Mouse (Mus musculus) spleen, adult 12 weeks (tissue): ENCODE measurements around the gene Bbs2.
A peak's percentile ranks its signal among the peaks of the same experiment; 100 is the strongest.

Experiments
- DNase-seq: peaks from one replicate; pipeline ENCODE4 v3.0.0; 2022; ENCODE audit warnings: low spot score

The Bbs2 gene

DNA sequence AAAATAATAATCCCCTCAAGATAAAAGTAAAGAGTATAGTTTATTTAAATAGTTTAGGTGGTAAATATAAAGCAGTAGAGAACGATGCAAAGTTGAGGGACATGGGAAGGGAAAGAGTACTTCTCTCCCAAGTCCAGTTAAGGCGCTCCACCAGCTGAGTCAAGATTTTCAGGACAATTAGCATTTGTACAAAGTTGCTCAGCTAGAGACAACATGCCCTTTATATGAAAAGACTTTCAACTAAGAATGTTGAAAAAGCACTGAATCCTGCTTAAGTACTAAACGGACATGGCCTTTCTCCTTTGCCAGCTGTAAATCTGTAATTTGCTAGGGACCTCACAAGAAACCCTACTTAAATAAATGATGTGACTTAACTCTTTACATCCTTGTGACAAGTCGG lies 268 bp upstream of the Bbs2 start:
- no peak for DNase-seq

DNA sequence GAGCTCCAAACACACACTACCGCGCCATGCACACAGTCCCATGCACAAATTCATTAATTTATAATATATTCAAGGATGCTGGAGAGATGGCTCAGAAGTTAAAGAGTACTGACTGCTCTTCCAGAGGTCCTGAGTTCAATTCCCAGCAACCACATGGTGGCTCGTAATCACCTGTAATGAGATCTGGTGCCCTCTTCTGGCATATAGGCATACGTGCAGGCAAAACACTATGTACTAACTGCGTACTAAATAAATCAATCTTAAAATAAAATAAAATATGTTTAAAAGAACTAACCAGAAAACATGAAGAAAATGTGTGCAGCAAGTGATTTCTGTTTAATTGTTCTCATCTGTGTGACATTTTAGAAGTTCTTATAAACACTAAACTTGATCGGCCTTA lies 4.4 kb downstream of the Bbs2 start:
- DNase-seq = no peak

DNA sequence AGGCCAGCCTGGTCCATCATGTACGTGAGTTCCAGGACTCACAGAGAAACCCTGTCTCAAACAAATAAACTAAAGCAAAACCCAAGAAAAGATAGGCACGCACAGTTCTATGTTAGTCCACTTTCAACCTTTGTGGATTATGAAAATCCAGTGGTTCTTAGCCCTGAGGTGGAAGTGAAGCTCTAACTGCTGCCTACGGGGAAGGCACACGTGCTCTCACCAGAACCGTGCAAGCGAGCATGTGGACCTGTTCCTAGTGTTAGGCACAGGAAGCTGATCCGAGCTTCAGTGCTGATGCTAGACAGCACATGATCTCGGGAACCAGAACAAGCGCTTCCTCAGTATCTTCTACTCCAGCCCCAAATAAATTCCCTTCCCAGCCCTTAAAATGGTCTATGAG lies 5.9 kb downstream of the Bbs2 start:
- DNase-seq = no peak

DNA sequence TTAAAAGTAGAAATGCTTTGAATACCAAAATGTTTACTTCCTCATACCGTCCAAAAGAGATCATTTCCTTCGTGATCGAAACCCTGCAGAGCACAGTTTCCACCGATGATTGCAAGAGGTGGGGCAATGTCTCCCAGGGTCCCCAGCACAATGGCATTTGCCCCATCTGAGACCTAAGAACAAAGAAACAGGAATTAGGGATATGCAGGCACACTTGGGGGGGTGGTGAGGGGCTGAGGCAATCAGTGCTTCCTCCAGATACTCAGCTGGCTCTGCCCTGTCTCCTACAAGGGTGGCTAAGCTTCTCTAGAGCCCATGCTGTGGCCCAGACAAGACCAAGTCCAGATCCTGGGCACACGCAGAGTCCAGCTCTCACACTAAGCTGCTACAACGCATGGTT lies 9.0 kb downstream of the Bbs2 start:
- no peak for DNase-seq

DNA sequence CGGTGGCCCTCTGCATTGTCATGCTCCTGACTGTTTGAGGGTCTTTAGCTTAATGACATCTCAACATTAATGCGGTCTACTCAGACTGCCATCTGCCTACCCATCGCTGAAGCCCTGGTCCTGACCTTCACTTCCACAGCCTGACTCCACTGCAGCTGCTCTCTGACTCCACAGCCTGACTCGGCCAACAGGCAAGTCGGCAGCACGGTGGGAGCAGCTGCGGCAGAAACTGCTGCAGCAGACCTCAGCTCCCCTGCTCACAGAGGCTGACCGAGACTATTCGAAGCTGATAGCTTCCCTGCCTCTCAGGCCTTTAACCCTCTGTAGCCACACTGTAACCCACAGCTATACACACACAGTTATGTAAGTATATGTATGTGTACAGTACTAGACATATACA lies 10.8 kb downstream of the Bbs2 start:
- no peak for DNase-seq

DNA sequence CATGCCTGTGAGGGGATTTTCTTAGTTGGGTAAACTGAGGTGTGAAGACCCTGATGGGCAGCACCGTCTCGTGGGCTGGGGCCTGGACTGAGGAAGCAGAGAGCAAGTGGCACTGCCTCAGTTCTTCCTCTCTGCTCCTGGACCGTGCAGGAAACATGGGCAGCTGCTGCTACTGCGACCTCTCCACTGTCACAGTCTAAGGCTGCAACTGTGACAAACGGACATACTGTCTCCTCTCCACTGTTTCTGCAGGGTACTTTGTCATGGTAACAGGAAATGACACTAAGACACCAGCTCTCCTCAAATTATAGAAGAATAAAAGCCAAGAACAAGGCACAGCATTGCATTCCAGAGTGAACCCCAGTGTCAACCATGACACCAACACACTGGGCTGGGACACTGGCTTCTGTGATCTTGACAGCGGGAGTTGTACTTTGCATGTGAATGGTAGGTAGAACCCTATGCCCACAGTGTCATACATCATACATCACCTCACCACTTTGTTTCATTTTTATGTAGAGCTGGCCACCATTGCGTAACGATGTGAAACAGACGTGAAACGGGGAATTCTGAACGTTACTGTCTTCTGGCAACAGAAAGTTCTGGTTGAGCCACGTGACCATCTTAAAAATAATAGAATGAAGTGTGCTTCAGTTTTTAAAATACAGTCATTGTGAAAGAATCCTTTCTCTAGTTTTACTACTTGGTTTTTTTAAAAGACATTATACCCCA lies 22.1 kb downstream of the Bbs2 start:
- no peak for DNase-seq

DNA sequence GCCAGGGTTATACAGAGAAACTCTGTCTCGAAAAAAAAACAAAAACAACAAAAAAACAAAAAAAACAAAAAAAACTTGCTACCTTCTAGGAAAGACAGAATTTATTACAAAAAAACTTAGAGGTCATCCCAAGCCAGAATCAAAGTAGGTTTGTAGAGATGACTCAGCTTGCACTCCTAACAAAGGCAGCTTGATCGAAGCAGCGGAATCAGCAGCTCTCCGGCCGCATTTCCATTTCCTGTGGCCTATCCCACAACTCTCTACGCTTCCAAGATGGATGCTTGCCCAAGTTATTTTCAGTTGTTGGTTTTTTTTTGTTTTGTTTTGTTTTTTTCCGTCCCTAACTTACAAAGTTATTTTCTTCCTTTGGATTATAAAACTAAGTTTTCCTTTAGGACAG lies 29.9 kb downstream of the Bbs2 start:
- no peak for DNase-seq

DNA sequence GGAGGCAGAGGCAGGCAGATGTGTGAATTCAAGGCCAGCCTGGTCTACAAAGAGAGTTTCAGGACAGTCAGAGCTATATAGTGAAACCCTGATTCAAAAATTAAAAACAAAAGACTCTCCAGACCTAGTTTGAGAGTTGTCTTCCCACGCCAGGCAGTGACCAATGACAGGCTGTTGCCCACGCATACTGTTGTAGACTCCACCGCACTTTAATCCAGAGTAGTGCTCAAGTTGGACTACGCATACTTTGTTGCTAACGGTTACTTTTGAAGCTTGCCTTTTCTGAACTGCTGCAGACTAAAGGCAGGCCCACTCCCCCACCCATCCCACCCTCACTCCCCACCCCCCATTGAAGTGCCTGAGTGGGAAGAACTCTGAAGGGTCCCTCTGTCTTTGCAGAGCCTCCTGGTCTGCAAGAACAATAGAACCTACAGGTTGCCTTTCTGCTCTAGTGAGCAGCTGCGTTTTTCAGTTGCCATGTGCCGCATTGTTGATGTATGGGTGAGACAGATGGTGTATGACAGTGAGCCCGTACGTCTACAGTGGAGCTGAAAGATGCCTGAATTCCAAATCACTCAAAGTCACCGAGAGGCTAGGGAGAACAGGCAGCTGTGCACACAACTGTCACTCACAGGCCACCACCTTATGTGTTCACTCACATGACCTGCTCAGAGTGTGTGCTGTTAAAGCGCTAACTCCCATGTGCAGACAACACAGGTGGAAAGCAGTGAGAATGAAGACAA lies 32.4 kb downstream of the Bbs2 start:
- no peak for DNase-seq

DNA sequence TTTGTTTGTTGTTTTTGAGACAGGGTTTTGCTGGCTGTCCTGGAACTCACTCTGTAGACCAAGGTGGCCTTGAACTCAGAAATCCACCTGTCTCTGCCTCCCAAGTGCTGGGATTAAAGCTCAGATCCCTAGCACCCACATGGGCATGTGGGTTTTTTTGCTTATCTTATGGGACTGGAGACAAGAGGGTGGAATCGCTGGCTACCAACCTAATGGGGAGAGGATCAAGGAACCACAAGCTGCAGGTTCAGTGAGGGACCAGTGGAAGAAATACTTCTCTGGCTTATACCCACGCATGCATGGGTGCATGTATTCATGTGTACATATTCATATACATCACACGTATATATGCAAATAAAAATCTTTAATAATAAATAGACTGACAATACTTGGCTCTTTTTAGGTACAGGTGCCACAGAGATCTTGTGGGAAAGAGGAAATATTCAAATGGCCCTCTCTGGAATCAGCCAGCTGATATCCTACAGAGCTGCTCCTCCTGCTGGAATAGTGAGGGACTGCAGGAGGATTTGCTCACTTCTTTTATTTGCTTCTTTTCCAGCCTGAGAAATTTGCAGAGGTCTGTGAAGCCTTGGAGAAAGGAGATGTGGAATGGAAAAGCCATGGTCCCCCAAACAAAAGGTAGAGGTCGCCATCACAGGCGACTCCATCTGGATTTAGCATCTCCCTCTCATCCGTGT lies 41.4 kb downstream of the Bbs2 start:
- peak; percentile 12 for DNase-seq

DNA sequence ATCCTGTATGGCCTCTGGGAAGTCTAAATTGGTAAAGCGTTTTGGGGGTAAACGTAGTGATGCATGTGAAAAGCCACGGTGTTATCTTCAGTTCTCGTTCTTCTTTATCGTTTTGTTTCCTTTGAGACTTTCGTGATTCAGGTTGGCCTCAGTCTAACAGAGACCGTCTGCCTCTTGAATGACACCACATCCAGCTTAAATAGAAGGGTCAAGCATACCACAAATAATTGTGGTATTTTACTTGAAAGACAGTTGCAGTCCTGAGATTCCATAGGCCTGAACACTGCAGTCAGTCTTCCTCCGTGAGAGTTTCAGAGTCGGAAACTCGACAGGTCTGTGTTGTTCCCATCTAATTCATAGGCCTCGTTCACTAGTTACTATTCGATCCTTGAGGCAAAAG lies 46.0 kb downstream of the Bbs2 start:
- DNase-seq = no peak

DNA sequence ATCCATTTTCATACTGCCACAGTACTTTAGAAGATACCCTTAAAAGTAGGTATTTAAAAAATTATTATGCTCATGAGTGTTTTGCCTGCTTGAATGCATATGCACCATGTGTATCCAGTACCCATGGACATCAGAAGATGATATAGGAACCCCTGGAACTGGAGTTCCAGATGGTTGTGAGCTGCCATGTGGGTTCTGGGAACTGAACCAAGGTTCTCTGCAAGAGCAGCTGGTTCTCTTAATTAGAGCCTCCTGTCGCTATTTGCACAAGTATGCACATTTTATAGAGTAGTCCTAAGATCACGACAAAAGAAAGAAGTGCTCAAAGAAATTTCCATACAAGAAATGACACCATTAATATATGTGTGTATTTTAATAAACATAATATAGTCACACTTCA lies 50.9 kb downstream of the Bbs2 start:
- DNase-seq = no peak

DNA sequence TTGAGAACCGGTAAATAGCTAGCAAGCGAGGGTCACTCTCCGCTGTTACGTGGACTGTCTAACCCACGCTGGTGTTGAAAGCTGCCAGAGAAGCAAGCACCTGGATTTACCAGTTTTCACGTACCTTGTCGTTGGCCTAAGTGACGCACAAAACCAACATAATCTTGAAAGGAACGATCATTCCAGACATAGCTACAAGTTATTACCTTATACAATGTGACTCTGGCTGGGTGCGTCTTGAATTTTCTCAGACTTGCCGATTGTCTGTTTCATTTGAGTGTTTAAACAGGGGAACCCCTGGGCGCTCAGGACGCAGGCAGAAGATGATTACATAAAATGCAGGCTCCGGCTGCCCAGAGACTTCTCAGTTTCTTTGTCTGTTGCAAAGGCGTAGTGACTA lies 60.9 kb downstream of the Bbs2 start:
- no peak for DNase-seq

DNA sequence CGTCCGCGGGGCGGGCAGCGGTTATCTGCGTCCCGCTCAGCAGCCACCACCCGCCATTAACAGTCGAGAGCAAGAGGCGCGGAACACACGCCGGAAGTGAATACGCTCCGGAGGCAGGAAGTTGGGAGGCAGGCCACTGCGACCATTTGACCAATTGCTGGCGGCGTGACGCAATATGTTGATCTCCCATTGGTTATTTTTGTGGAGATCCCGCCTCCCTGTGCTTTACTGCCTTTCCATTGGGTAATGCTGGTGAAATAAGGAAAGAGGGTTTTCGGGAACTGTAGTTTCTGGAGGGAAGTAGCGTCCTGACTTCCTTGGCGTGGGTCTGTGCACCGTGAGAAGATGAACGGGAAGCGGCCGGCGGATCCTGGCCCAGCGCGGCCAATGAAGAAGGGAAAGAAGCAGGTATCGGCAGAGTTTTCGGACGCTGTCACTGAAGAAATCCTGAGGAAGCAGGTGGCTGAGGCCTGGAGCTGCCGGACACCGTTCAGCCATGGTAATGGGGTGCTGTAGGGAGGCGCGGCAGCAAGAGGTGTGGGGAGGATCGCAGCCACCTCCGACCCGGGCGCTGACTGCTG lies 61.7 kb downstream of the Bbs2 start, which contains the start of the genes Nudt21 and Ogfod1:
Gene Nudt21 (minus strand): TSS at position 88 of the 581 bp plus-strand sequence.
Gene Ogfod1 (plus strand): TSS at position 255 of the 581 bp plus-strand sequence.
- peak; percentile 95 for DNase-seq

DNA sequence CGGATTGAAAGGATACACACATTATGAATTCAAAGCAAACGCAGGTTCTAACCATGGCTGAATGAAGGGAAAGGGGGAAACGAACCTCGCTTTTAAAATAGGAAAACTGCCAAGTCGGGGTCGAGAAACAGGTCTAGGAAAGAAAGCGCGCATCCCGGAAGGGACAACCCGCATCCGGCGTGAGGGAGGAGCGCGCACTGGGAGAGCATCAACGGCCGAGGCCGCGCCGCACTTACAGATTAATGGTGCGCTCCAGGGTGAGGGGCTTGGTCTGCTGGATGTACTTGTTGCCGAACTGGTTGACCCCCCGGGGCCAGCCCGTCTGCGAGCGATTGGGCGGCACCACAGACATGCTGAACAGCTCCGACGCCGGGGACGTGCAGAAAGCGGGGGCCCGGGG lies 62.2 kb downstream of the Bbs2 start:
- DNase-seq = peak; percentile 62

DNA sequence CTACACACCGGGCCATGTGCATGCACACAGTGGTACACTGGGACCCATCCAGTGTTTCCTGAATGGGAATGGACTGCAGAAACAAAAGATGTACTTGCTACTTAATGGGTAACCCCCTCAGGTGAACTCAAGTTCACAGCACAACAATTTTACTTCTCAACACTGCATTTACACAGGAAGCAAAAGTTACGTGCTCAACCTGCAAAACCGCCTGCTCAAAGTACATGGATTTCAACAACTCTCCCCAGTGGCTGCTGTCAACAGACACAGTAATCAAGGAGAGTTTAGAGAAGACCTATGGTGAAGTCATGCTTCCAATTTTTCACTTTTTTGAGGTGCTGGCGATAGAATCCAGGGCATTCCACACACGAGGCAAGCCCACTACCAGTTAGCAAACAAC lies 63.5 kb downstream of the Bbs2 start:
- no peak for DNase-seq

DNA sequence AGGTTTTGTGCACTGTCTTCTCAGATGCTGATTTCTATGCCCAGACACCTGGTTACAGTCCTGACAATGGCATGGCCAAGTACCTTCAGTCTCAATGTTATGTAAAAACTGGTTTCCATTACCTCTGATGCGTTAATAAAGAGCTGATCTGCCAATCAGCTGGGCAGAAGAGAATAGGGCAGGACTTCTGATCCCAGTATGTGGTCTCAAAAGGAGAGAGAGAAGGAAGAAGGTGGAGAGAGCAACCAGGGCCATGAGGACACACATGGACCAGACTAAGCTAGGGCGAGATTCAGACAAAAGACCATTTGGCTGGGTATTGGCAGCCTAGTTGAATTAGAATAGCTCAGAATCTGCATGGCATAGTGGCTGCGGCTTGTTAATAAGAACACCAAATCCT lies 65.1 kb downstream of the Bbs2 start:
- DNase-seq = no peak

DNA sequence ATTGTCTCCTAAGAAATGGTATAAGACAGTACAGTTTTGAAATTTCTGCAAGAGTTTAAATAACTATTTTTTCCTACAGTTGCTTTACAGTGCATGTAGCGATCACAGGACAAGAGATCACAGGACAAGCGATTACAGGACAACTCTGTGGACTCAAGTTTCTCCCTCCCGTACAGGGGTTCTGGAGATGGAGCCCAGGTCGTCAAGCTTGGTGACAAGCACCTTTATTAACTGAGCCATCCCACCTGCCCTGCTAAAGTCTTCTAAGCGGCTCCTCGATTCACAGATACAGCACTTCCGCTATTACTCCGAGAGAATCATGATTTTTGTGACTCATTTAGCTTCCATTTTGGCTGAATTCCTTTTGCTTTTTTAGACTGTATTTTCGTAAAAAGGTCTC lies 69.0 kb downstream of the Bbs2 start:
- no peak for DNase-seq

DNA sequence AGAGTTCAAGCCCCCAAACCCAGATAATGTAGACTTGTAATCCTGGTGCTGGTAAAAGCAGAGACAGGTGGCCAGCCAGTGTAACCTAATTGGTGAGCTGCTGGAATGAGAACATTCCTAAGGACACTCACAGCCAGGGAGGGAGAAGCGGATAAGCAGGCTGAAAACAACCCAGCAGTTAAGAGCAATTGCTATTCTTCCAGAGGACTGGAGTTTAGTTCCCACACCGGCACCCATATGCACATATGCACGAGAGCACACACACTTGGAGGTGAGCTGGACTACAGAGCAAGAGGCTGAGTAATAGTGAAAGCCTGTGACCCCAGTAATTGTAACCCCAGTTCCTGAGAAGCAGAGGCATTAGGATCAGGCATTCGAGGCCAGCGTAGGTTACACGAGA lies 74.8 kb downstream of the Bbs2 start:
- no peak for DNase-seq
